Mouse (Mus musculus): ENCODE data around the gene Pde6g. TPM values are rescaled to one million over a fixed set of nuclear protein-coding genes. Genes with fewer than 3 reads are reported as not detected.

Gene Pde6g
- total and polyA plus RNA-seq, 3 experiments: 0.52 to 0.76 (median 0.53) TPM

GRCm38 (mm10) chr11:120484265-120484981, 31.1 kb upstream of the Pde6g start, which contains the start of gene Mrpl12:
TSS of gene Mrpl12 (plus strand) at chr11:120484613.
- Histone ChIP-seq H3K79me2 (replicated peaks; ENCODE audit: control insufficient read depth, insufficient read depth, low read length) (peaks cover 3% of the 10 kb centered on the region), H3K36me3 (ENCODE audit: control insufficient read depth, insufficient read depth, low read length) (no peaks in the 10 kb centered on the region), H3K4me3 (peak within 1 kb of the TSS; percentile 100), H3K27ac (peak within 1 kb of the TSS; percentile 89), H3K27me3 (ENCODE audit: control insufficient read depth, insufficient read depth, low read length) (no peaks in the 10 kb centered on the region), H3K9ac (ENCODE audit: low read depth, low read length) (peak within 1 kb of the TSS; percentile 95), H3K4me1 (ENCODE audit: control insufficient read depth, insufficient read depth, low read length) (peaks cover 4% of the 10 kb centered on the region)
- intact Hi-C loops (cut with DNase I): no loop called here
- WGBS: under 1% methylated on average over 60 of the region's 60 CpGs
- TF ChIP-seq EP300 (IDR thresholded peaks at IDR 0.05; ENCODE audit: insufficient read depth, low read depth, low read length): peak; percentile 85; the same call in 1 of the 2 replicates
- TF ChIP-seq POLR2A (IDR thresholded peaks at IDR 0.05; ENCODE audit: insufficient read depth, low read depth, low read length): peak; percentile 90
- TF ChIP-seq CTCF (IDR thresholded peaks at IDR 0.05): no peak
- DNase-seq: peak; percentile 90 to 92

GRCm38 (mm10) chr11:120483448-120483934, 30.2 kb upstream of the Pde6g start:
- peaks cover 3% of the 10 kb centered on the region for H3K79me2 ChIP-seq (replicated peaks; ENCODE audit: control insufficient read depth, insufficient read depth, low read length)
- 82% methylated on average over 7 of the region's 7 CpGs for WGBS
- H3K27me3 ChIP-seq (ENCODE audit: control insufficient read depth, insufficient read depth, low read length): no peaks in the 10 kb centered on the region
- H3K36me3 ChIP-seq (ENCODE audit: control insufficient read depth, insufficient read depth, low read length): no peaks in the 10 kb centered on the region
- H3K4me3 ChIP-seq: peak overlapping the region; percentile 100; the same call in 1 of the 2 replicates
- H3K9ac ChIP-seq (ENCODE audit: low read depth, low read length): no peak overlapping the region
- TF ChIP-seq CTCF (IDR thresholded peaks at IDR 0.05) (no peak), EP300 (IDR thresholded peaks at IDR 0.05; ENCODE audit: insufficient read depth, low read depth, low read length) (no peak), POLR2A (IDR thresholded peaks at IDR 0.05; ENCODE audit: insufficient read depth, low read depth, low read length) (no peak)
- intact Hi-C loops (cut with DNase I): loop anchor here (2.0 kb wide), 1 partner anchor 15 kb away; no protein-coding TSS in a partner anchor
- H3K4me1 ChIP-seq (ENCODE audit: control insufficient read depth, insufficient read depth, low read length): peaks cover 3% of the 10 kb centered on the region; the same call in 1 of the 2 replicates
- DNase-seq: no peak
- no peak overlapping the region for H3K27ac ChIP-seq

- intact Hi-C loops (cut with DNase I): no loop called here
- WGBS: 95% methylated on average over 6 of the region's 6 CpGs
Observed at GRCm38 (mm10) chr11:120472052-120472451, 18.8 kb upstream of the Pde6g start.

DNA sequence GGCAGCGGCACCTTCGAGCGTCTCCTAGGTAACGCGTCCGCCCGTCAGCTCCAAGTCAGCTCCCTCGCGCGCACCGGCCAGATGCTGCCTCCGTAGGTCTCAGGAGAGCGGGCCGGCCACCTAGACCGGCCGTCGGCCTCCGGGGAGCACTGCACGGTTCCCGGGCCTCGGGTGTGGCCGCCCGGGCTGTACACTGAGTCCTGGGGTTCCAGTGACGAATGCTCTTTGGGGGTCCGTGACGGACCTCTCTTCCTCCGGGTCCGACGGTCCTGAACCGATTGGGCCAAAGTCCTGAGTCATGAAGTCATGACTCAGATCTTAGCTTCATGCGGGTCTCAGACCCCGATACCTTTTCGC, 14.4 kb upstream of the Pde6g start:
- Histone ChIP-seq H3K27ac (peak overlapping the region; percentile 68), H3K79me2 (replicated peaks; ENCODE audit: control insufficient read depth, insufficient read depth, low read length) (no peaks in the 10 kb centered on the region; the same call in 1 of the 2 replicates), H3K9ac (ENCODE audit: low read depth, low read length) (peak overlapping the region; percentile 87), H3K36me3 (ENCODE audit: control insufficient read depth, insufficient read depth, low read length) (no peaks in the 10 kb centered on the region), H3K27me3 (ENCODE audit: control insufficient read depth, insufficient read depth, low read length) (no peaks in the 10 kb centered on the region), H3K4me3 (peak overlapping the region; percentile 84), H3K4me1 (ENCODE audit: control insufficient read depth, insufficient read depth, low read length) (peaks cover 3% of the 10 kb centered on the region)
- intact Hi-C loops (cut with DNase I): loop anchor here (2.0 kb wide), 1 partner anchor 15 kb away; no protein-coding TSS in a partner anchor
- DNase-seq: no peak
- TF ChIP-seq POLR2A (IDR thresholded peaks at IDR 0.05; ENCODE audit: insufficient read depth, low read depth, low read length) (no peak), EP300 (IDR thresholded peaks at IDR 0.05; ENCODE audit: insufficient read depth, low read depth, low read length) (no peak), CTCF (IDR thresholded peaks at IDR 0.05) (no peak)
- WGBS: under 1% methylated on average over 33 of the region's 33 CpGs

More at GRCm38 (mm10) chr11:120472052-120472451, 18.8 kb upstream of the Pde6g start:
- Histone ChIP-seq H3K36me3 (ENCODE audit: control insufficient read depth, insufficient read depth, low read length) (no peaks in the 10 kb centered on the region), H3K4me3 (no peak overlapping the region), H3K79me2 (replicated peaks; ENCODE audit: control insufficient read depth, insufficient read depth, low read length) (no peaks in the 10 kb centered on the region; the same call in 1 of the 2 replicates), H3K4me1 (ENCODE audit: control insufficient read depth, insufficient read depth, low read length) (no peaks in the 10 kb centered on the region; the same call in 1 of the 2 replicates), H3K27ac (no peak overlapping the region), H3K9ac (ENCODE audit: low read depth, low read length) (no peak overlapping the region), H3K27me3 (ENCODE audit: control insufficient read depth, insufficient read depth, low read length) (no peaks in the 10 kb centered on the region)
- DNase-seq: no peak
- TF ChIP-seq EP300 (IDR thresholded peaks at IDR 0.05; ENCODE audit: insufficient read depth, low read depth, low read length): no peak
- no peak for TF ChIP-seq POLR2A (IDR thresholded peaks at IDR 0.05; ENCODE audit: insufficient read depth, low read depth, low read length)
- no peak for TF ChIP-seq CTCF (IDR thresholded peaks at IDR 0.05)

DNA sequence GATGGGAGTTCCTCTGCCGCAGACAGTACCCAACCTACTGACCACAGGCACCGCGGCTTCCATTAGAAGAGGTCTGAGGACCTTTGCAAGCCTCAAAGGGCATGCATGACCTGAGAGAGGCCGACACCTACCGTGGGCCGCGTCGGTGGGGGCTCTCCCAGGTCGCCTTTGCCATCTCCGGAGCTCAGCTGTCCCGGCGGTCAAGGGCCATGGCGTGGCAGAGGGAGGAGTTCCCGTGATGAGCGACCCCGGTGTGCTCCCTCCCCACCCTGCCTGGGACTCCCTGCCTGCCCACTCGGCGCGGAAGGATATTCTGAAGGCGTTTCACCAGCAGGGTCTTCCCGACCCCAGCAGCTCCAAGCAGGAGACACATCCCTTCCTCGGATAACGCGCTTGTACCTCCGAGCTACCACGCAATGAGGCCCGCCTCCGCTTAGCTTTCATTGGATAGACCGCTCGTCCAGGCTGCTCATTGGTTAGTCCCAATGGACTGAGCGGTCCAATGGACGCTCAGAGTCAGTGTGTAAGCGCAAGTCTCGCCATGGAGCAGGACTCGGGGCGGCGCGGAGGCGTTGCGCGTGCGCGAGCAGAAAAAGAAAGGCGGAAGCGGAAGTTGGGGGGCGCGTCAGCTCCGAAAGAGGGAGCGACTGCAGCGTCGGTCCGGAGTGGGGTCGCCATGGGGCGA, 13.9 kb upstream of the Pde6g start, which contains the start of gene Arl16:
Gene Arl16, minus strand, starts transcription at position 557 of the 685 bp plus-strand sequence.
- TF ChIP-seq POLR2A (IDR thresholded peaks at IDR 0.05; ENCODE audit: insufficient read depth, low read depth, low read length) (peak; percentile 89), CTCF (IDR thresholded peaks at IDR 0.05) (no peak), EP300 (IDR thresholded peaks at IDR 0.05; ENCODE audit: insufficient read depth, low read depth, low read length) (0 out of 2 replicates have a peak, but pooled peaks have one; percentile 16)
- Histone ChIP-seq H3K79me2 (replicated peaks; ENCODE audit: control insufficient read depth, insufficient read depth, low read length) (no peaks in the 10 kb centered on the region; the same call in 1 of the 2 replicates), H3K4me1 (ENCODE audit: control insufficient read depth, insufficient read depth, low read length) (peaks cover 3% of the 10 kb centered on the region), H3K4me3 (peak within 1 kb of the TSS; percentile 84), H3K27me3 (ENCODE audit: control insufficient read depth, insufficient read depth, low read length) (no peaks in the 10 kb centered on the region), H3K36me3 (ENCODE audit: control insufficient read depth, insufficient read depth, low read length) (no peaks in the 10 kb centered on the region), H3K27ac (peak within 1 kb of the TSS; percentile 81), H3K9ac (ENCODE audit: low read depth, low read length) (peak within 1 kb of the TSS; percentile 87)
- intact Hi-C loops (cut with DNase I): no loop called here
- peak; percentile 91 to 95 for DNase-seq
- under 1% methylated on average over 53 of the region's 54 CpGs for WGBS
